Mouse (Mus musculus): Measurements from ENCODE around the gene Brip1.

- TF ChIP-seq CTCF (IDR thresholded peaks at IDR 0.05; ENCODE audit: low read depth, low read length) (no peak), POLR2A (IDR thresholded peaks at IDR 0.05; ENCODE audit: extremely low read depth, insufficient read depth, low read length) (no peak)
These were observed 40.7 kb downstream of the Brip1 start for GRCm38 (mm10) chr11:86160251-86160650.
